Mouse (Mus musculus): ENCODE results near the gene Adam4. TPM values are rescaled to one million over a fixed set of nuclear protein-coding genes. Genes with fewer than 3 reads are reported as not detected.
A peak's percentile ranks its signal among the peaks of the same experiment; 100 is the strongest.
"Not testable (repeated sequence)": the region's sequence is repeated elsewhere in the genome, so short reads cannot be mapped to it uniquely, and the experiment has no call there.

The Adam4 gene
- 2.6 and 3.0 TPM in 2 replicates for total RNA-seq (2014; fragmentation: Nextera tagmentation)
- 0.99 and 1.5 TPM in 2 replicates for total RNA-seq (2017)
- not detected in 2 replicates for polyA plus RNA-seq (2012)

DNA sequence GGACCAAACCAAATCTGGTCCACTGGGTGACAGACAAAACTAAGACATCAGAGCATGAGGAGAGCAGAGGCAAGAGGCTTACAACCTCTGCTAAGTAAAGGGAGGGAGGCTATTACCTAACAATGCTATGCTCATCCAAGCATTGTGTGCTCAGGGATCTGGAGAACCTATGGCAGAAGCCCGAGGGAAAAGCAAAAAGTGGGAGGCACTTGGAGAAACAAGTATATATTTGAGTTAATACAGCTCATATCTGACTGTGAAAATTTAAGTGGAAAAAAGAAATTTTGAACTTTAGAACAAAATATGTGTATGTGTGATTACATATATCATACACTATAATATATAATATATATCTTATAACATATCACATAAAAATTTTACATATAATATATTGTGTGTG, at the start of gene Adam4:
Adam4 (minus strand) TSS at position 101 of the 400 bp plus-strand sequence.
- no peaks in the 10 kb centered on the region for H3K4me1 ChIP-seq (ENCODE audit: insufficient read depth, low read depth, low read length)
- no peak for TF ChIP-seq POLR2AphosphoS5 (IDR thresholded peaks at IDR 0.05; ENCODE audit: insufficient replicate concordance, low read depth, low read length)
- no peak for TF ChIP-seq GATA2 (IDR thresholded peaks at IDR 0.05; ENCODE audit: borderline replicate concordance, low read depth, low read length)
- H3K9me3 ChIP-seq (replicated peaks): peaks cover 24% of the 10 kb centered on the region
- H3K27me3 ChIP-seq (ENCODE audit: insufficient read depth, low read length): no peaks in the 10 kb centered on the region
- no peak within 1 kb of the TSS for H3K4me3 ChIP-seq (ENCODE audit: low read depth, low read length)
- peaks cover 3% of the 10 kb centered on the region for H3K36me3 ChIP-seq (replicated peaks)
- ATAC-seq (ENCODE audit: extremely low read depth, insufficient number of reproducible peaks, low FRiP score, poor library complexity, severe bottlenecking) (no peak), DNase-seq (ENCODE audit: low spot score) (no peak)

DNA sequence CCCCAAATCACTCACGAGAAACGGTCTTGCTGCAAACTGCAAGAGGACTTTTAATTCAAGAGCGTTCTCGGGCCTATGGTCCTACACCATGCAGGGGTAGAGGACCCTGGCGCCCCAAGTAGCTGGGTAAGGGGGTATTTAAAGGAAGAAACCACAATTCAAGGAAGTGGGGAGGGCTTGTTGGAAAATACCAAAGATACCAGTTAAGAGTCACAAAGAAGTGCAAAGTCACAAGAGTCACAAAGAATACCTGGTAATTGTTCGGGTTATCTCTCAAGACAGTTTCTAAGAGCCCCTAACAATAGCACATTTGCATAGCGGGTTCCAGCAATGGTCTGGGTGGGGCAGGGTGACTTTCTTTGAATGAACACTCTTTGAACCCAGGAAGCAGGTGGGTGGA, 37.3 kb upstream of the Adam4 start:
- not testable (repeated sequence) for DNase-seq (ENCODE audit: low spot score); H3K4me1 ChIP-seq (ENCODE audit: insufficient read depth, low read depth, low read length); ATAC-seq (ENCODE audit: extremely low read depth, insufficient number of reproducible peaks, low FRiP score, poor library complexity, severe bottlenecking); H3K27me3 ChIP-seq (ENCODE audit: insufficient read depth, low read length); H3K36me3 ChIP-seq (replicated peaks); H3K4me3 ChIP-seq (ENCODE audit: low read depth, low read length)
- H3K9me3 ChIP-seq (replicated peaks): peaks cover 22% of the 10 kb centered on the region

DNA sequence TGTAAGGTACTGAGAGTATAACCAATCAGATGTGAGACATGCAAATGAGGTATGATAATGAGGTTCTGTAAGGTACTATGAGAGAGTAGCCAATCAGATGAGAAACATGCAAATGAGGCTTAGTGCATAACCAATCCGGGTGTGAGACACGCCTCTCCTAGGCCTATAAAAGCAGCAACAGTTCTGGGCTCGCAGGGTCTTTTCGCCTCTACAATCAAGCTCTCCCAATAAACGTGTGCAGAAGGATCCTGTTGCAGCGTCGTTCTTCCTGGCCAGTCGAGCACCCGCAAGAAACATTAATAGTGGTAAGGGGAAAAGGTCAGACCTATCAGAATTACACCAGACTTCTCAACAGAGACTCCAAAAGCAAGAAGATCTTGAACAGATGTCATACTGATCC, 17.2 kb upstream of the Adam4 start:
- H3K9me3 ChIP-seq (replicated peaks); H3K27me3 ChIP-seq (ENCODE audit: insufficient read depth, low read length); H3K4me3 ChIP-seq (ENCODE audit: low read depth, low read length); H3K4me1 ChIP-seq (ENCODE audit: insufficient read depth, low read depth, low read length); ATAC-seq (ENCODE audit: extremely low read depth, insufficient number of reproducible peaks, low FRiP score, poor library complexity, severe bottlenecking); H3K36me3 ChIP-seq (replicated peaks); DNase-seq (ENCODE audit: low spot score): not testable (repeated sequence)

DNA sequence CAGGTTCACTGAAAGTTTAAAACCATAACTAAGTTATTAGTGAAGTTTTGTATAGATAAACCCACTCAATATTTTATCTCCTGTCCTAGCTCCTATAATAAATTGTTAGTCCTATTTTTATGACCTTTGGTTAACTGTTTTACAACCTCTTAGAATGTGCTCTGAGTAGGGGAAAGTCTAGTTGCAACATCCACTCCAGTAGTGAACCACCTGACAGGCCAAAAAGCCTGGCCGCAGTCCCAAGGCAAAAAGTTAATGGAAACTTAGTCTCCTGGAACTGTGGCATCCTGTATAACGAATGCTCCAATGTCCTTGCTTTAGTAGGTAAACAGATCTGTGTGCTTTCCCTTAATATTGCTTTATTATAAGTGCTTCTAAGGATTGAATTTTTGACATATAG, 13.0 kb upstream of the Adam4 start:
- DNase-seq (ENCODE audit: low spot score); H3K36me3 ChIP-seq (replicated peaks); H3K4me1 ChIP-seq (ENCODE audit: insufficient read depth, low read depth, low read length); H3K4me3 ChIP-seq (ENCODE audit: low read depth, low read length); H3K27me3 ChIP-seq (ENCODE audit: insufficient read depth, low read length); ATAC-seq (ENCODE audit: extremely low read depth, insufficient number of reproducible peaks, low FRiP score, poor library complexity, severe bottlenecking): not testable (repeated sequence)
- peaks cover 18% of the 10 kb centered on the region for H3K9me3 ChIP-seq (replicated peaks)

DNA sequence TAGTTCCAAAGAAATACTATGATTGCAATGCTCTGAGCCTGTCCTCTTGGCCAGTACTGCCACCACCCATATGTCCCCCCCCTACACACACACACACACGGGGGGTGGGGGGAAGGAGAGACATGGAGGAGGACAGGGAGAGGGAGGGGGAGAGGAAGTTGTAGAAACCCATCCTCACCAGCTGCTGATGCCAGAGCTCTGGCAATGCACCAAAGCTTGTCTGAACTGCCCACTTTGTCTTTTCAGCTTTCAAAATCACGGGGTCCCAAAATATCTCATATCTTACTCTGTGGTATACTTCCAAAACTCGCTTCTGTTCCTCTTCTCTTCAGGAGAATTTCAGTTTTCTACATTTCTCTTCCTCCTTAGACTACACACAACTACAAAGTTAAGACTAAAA, 8.5 kb downstream of the Adam4 start:
- ATAC-seq (ENCODE audit: extremely low read depth, insufficient number of reproducible peaks, low FRiP score, poor library complexity, severe bottlenecking): no peak
- H3K4me1 ChIP-seq (ENCODE audit: insufficient read depth, low read depth, low read length): no peaks in the 10 kb centered on the region
- DNase-seq (ENCODE audit: low spot score): no peak
- no peaks in the 10 kb centered on the region for H3K36me3 ChIP-seq (replicated peaks)
- no peak for TF ChIP-seq TAL1 (conservative IDR thresholded peaks at IDR 0.05; ENCODE audit: low read depth, low read length)
- no peak for TF ChIP-seq GATA1 (IDR thresholded peaks at IDR 0.05; ENCODE audit: borderline replicate concordance, low read length)
- TF ChIP-seq POLR2AphosphoS5 (IDR thresholded peaks at IDR 0.05; ENCODE audit: insufficient replicate concordance, low read depth, low read length): no peak
- no peak for TF ChIP-seq GATA2 (IDR thresholded peaks at IDR 0.05; ENCODE audit: borderline replicate concordance, low read depth, low read length)
- TF ChIP-seq CTCF (IDR thresholded peaks at IDR 0.05; ENCODE audit: low read depth, low read length): no peak
- no peaks in the 10 kb centered on the region for H3K9me3 ChIP-seq (replicated peaks)
- no peak overlapping the region for H3K4me3 ChIP-seq (ENCODE audit: low read depth, low read length)
- no peaks in the 10 kb centered on the region for H3K27me3 ChIP-seq (ENCODE audit: insufficient read depth, low read length)

DNA sequence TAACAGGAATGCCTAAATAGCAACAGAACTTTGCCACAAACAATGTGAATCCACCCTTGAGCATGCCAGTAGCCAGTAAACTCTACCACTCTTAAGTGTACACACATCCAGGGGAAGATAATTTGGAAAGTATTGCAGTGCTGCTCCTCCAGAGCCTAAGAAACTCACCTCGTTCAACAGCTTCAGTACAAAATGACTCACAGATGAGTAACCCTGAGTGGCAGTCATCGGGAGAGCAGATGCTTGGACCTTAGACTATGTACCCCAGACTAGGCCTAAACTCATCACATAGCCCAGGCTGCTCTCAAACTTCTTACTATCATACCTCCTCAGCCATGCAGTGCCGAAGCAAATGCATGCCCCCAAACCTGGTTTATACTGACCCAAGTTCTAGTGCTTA, 12.8 kb downstream of the Adam4 start:
- H3K27me3 ChIP-seq (ENCODE audit: insufficient read depth, low read length): no peaks in the 10 kb centered on the region
- TF ChIP-seq GATA1 (IDR thresholded peaks at IDR 0.05; ENCODE audit: borderline replicate concordance, low read length): no peak
- TF ChIP-seq TAL1 (conservative IDR thresholded peaks at IDR 0.05; ENCODE audit: low read depth, low read length): no peak
- TF ChIP-seq POLR2AphosphoS5 (IDR thresholded peaks at IDR 0.05; ENCODE audit: insufficient replicate concordance, low read depth, low read length): no peak
- no peak for TF ChIP-seq GATA2 (IDR thresholded peaks at IDR 0.05; ENCODE audit: borderline replicate concordance, low read depth, low read length)
- TF ChIP-seq CTCF (IDR thresholded peaks at IDR 0.05; ENCODE audit: low read depth, low read length): no peak
- ATAC-seq (ENCODE audit: extremely low read depth, insufficient number of reproducible peaks, low FRiP score, poor library complexity, severe bottlenecking) (no peak), DNase-seq (ENCODE audit: low spot score) (no peak)
- H3K4me1 ChIP-seq (ENCODE audit: insufficient read depth, low read depth, low read length): no peaks in the 10 kb centered on the region
- H3K4me3 ChIP-seq (ENCODE audit: low read depth, low read length): no peak overlapping the region
- no peaks in the 10 kb centered on the region for H3K9me3 ChIP-seq (replicated peaks)
- H3K36me3 ChIP-seq (replicated peaks): peaks cover 4% of the 10 kb centered on the region

DNA sequence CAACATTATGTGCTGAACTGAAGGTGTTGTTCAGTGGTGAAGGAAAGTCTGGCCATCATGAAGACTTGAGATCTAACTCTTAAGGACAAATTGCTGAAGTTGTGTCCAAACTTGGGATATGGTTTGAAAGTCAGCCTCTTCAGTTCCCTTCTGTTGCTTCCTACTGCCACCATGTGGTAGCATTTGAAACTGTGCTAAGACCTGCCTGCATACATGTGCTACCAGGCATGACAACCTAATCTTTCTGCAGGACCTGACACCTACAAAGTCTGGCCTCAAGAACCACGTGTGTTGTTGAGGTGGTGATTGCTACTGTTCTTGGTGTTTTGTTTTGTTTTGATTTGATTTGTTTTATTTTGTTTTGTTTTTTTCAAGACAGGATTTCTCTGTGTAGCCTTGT, 19.6 kb downstream of the Adam4 start:
- no peak overlapping the region for H3K4me3 ChIP-seq (ENCODE audit: low read depth, low read length)
- peak; percentile 28 for DNase-seq (ENCODE audit: low spot score)
- no peak for TF ChIP-seq GATA1 (IDR thresholded peaks at IDR 0.05; ENCODE audit: borderline replicate concordance, low read length)
- no peak for TF ChIP-seq GATA2 (IDR thresholded peaks at IDR 0.05; ENCODE audit: borderline replicate concordance, low read depth, low read length)
- TF ChIP-seq POLR2AphosphoS5 (IDR thresholded peaks at IDR 0.05; ENCODE audit: insufficient replicate concordance, low read depth, low read length): no peak
- TF ChIP-seq CTCF (IDR thresholded peaks at IDR 0.05; ENCODE audit: low read depth, low read length): peak; percentile 63
- TF ChIP-seq TAL1 (conservative IDR thresholded peaks at IDR 0.05; ENCODE audit: low read depth, low read length): no peak
- H3K27me3 ChIP-seq (ENCODE audit: insufficient read depth, low read length): no peaks in the 10 kb centered on the region
- peaks cover 4% of the 10 kb centered on the region for H3K4me1 ChIP-seq (ENCODE audit: insufficient read depth, low read depth, low read length)
- ATAC-seq (ENCODE audit: extremely low read depth, insufficient number of reproducible peaks, low FRiP score, poor library complexity, severe bottlenecking): peak; percentile 54
- peaks cover 4% of the 10 kb centered on the region for H3K36me3 ChIP-seq (replicated peaks)
- H3K9me3 ChIP-seq (replicated peaks): no peaks in the 10 kb centered on the region

DNA sequence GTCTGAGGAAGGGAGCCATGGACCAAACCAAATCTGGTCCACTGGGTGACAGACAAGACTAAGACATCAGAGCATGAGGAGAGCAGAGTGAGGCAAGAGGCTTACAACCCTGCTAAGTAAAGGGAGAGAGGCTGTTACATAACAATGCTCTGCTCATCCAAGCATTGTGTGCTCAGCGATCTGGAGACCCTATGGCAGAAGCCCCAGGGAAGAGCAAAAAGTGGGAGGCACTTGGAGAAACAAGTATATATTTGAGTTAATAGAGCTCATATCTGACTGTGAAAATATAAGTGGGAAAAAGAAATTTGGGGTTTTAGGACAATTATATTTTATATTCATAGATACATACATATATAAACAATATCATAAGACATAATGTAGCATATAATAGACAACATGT, 42.4 kb downstream of the Adam4 start, which contains the start of gene Gm4787:
Gm4787 (minus strand) TSS at position 101 of the 400 bp plus-strand sequence.
- H3K9me3 ChIP-seq (replicated peaks); H3K36me3 ChIP-seq (replicated peaks); H3K27me3 ChIP-seq (ENCODE audit: insufficient read depth, low read length); H3K4me1 ChIP-seq (ENCODE audit: insufficient read depth, low read depth, low read length); DNase-seq (ENCODE audit: low spot score); ATAC-seq (ENCODE audit: extremely low read depth, insufficient number of reproducible peaks, low FRiP score, poor library complexity, severe bottlenecking); H3K4me3 ChIP-seq (ENCODE audit: low read depth, low read length): not testable (repeated sequence)
